Comparison of ENCODE assay signal across 8 mouse cellular contexts in genomic region chr7:67973180-67974014, GRCm38 (mm10). TPM values are rescaled to one million over a fixed set of nuclear protein-coding genes. Genes with fewer than 3 reads are reported as not detected.
DNase-seq lines count a peak whose midpoint lies in the region; ATAC-seq and TF ChIP-seq lines count a peak whose summit lies in the region.

No protein-coding gene starts in this region.

- no peak for DNase-seq in neural tube, embryonic 11.5 days (ENCODE audit: low spot score)
- no peak for DNase-seq in neural tube, embryonic 10.5 days (ENCODE audit: extremely low spot score, low spot score)
- DNase-seq in lung, embryonic 14.5 days = peak; percentile 85
- no peak for DNase-seq in stomach, postnatal 0 days (ENCODE audit: low spot score)
- DNase-seq in ovary, postnatal 10 days (ENCODE audit: low spot score) = no peak
- no peak for DNase-seq in layer of hippocampus, adult 9-11 months

- H3K4me3 ChIP-seq in neural tube, embryonic 11.5 days (ENCODE audit: low read depth, low read length) = no peak overlapping the region
- no peak overlapping the region for H3K4me3 ChIP-seq in forebrain, embryonic 16.5 days (replicated peaks; ENCODE audit: low read length)
- H3K4me3 ChIP-seq in intestine, embryonic 16.5 days (ENCODE audit: low read length) = no peak overlapping the region
- H3K4me3 ChIP-seq in lung, embryonic 14.5 days (ENCODE audit: low read depth, low read length) = no peak overlapping the region
- H3K4me3 ChIP-seq in stomach, postnatal 0 days (ENCODE audit: low read depth, low read length) = no peak overlapping the region

- H3K4me1 ChIP-seq in neural tube, embryonic 11.5 days (ENCODE audit: control insufficient read depth, insufficient read depth, low read length) = peaks cover 25% of the 10 kb centered on the region
- H3K4me1 ChIP-seq in forebrain, embryonic 16.5 days (replicated peaks; ENCODE audit: control insufficient read depth, insufficient read depth, low read length) = peaks cover 39% of the 10 kb centered on the region
- H3K4me1 ChIP-seq in intestine, embryonic 16.5 days (ENCODE audit: control insufficient read depth, insufficient read depth, low read length) = peaks cover 32% of the 10 kb centered on the region
- H3K4me1 ChIP-seq in lung, embryonic 14.5 days (ENCODE audit: insufficient read depth) = peaks cover 41% of the 10 kb centered on the region
- H3K4me1 ChIP-seq in stomach, postnatal 0 days (replicated peaks; ENCODE audit: control insufficient read depth, insufficient read depth) = peaks cover 6% of the 10 kb centered on the region

- TF ChIP-seq EP300 in stomach, postnatal 0 days (optimal IDR thresholded peaks at IDR 0.05) = no peak

- 19% methylated on average over 15 of the region's 15 CpGs for WGBS in neural tube, embryonic 11.5 days
- 8% methylated on average over 15 of the region's 15 CpGs for WGBS in forebrain, embryonic 16.5 days
- 8% methylated on average over 15 of the region's 15 CpGs for WGBS in intestine, embryonic 16.5 days
- WGBS in lung, embryonic 14.5 days = 2% methylated on average over 15 of the region's 15 CpGs
- WGBS in stomach, postnatal 0 days = 10% methylated on average over 15 of the region's 15 CpGs

- H3K4me2 ChIP-seq in neural tube, embryonic 11.5 days (ENCODE audit: low read depth) = no peak overlapping the region; the same call in 1 of the 2 replicates
- no peak overlapping the region; the same call in 1 of the 2 replicates for H3K4me2 ChIP-seq in forebrain, embryonic 16.5 days (ENCODE audit: low read length)
- H3K4me2 ChIP-seq in intestine, embryonic 16.5 days (ENCODE audit: low read depth, low read length) = peak overlapping the region; percentile 10
- peak overlapping the region; percentile 53 for H3K4me2 ChIP-seq in lung, embryonic 14.5 days
- peak overlapping the region; percentile 21 for H3K4me2 ChIP-seq in stomach, postnatal 0 days (replicated peaks; ENCODE audit: low read depth)

- no peaks in the 10 kb centered on the region for H3K9me3 ChIP-seq in neural tube, embryonic 11.5 days (ENCODE audit: control insufficient read depth, low read length)
- H3K9me3 ChIP-seq in forebrain, embryonic 16.5 days (ENCODE audit: control insufficient read depth, low read length) = no peaks in the 10 kb centered on the region
- no peaks in the 10 kb centered on the region for H3K9me3 ChIP-seq in intestine, embryonic 16.5 days (ENCODE audit: control insufficient read depth, low read length)
- H3K9me3 ChIP-seq in lung, embryonic 14.5 days (ENCODE audit: low read depth, low read length) = no peaks in the 10 kb centered on the region
- no peaks in the 10 kb centered on the region for H3K9me3 ChIP-seq in stomach, postnatal 0 days (ENCODE audit: control insufficient read depth, low read length)

- peak overlapping the region; percentile 50; the same call in 1 of the 2 replicates for H3K27ac ChIP-seq in neural tube, embryonic 11.5 days (ENCODE audit: low read depth, low read length)
- peak overlapping the region; percentile 29; the same call in 1 of the 2 replicates for H3K27ac ChIP-seq in forebrain, embryonic 16.5 days (ENCODE audit: low read length)
- peak overlapping the region; percentile 36 for H3K27ac ChIP-seq in intestine, embryonic 16.5 days (ENCODE audit: low read length)
- H3K27ac ChIP-seq in lung, embryonic 14.5 days (ENCODE audit: low read depth) = peak overlapping the region; percentile 92
- peak overlapping the region; percentile 65 for H3K27ac ChIP-seq in stomach, postnatal 0 days (replicated peaks)

- no peaks in the 10 kb centered on the region for H3K27me3 ChIP-seq in neural tube, embryonic 11.5 days (ENCODE audit: control insufficient read depth, insufficient read depth, low read length)
- H3K27me3 ChIP-seq in forebrain, embryonic 16.5 days (replicated peaks; ENCODE audit: control insufficient read depth, insufficient read depth, low read length) = no peaks in the 10 kb centered on the region
- no peaks in the 10 kb centered on the region for H3K27me3 ChIP-seq in intestine, embryonic 16.5 days (replicated peaks; ENCODE audit: control insufficient read depth, insufficient read depth, low read length)
- H3K27me3 ChIP-seq in lung, embryonic 14.5 days (ENCODE audit: insufficient read depth, low read length) = no peaks in the 10 kb centered on the region
- no peaks in the 10 kb centered on the region for H3K27me3 ChIP-seq in stomach, postnatal 0 days (ENCODE audit: control insufficient read depth, insufficient read depth, low read length)

- no peak for TF ChIP-seq CTCF in lung, embryonic 14.5 days (IDR thresholded peaks at IDR 0.05; ENCODE audit: low read depth)
- no peak for TF ChIP-seq CTCF in stomach, postnatal 0 days (IDR thresholded peaks at IDR 0.05; ENCODE audit: low read depth)

- no peak overlapping the region for H3K9ac ChIP-seq in neural tube, embryonic 11.5 days (ENCODE audit: low read length)
- no peak overlapping the region for H3K9ac ChIP-seq in forebrain, embryonic 16.5 days (replicated peaks; ENCODE audit: low read depth, low read length)
- H3K9ac ChIP-seq in intestine, embryonic 16.5 days (ENCODE audit: low read depth, low read length) = 0 out of 2 replicates have a peak overlapping the region, but pooled peaks have one; percentile 30
- no peak overlapping the region for H3K9ac ChIP-seq in lung, embryonic 14.5 days
- peak overlapping the region; percentile 35 for H3K9ac ChIP-seq in stomach, postnatal 0 days (ENCODE audit: low read length)

- ATAC-seq in neural tube, embryonic 11.5 days (ENCODE audit: insufficient read depth, low FRiP score, low TSS enrichment) = no peak
- peak; percentile 50; the same call in 1 of the 2 replicates for ATAC-seq in forebrain, embryonic 16.5 days
- ATAC-seq in intestine, embryonic 16.5 days = peak; percentile 71
- peak; percentile 66 for ATAC-seq in lung, embryonic 14.5 days (ENCODE audit: insufficient read depth)
- ATAC-seq in stomach, postnatal 0 days (ENCODE audit: low FRiP score, low TSS enrichment) = peak; percentile 47; the same call in 1 of the 2 replicates

- H3K36me3 ChIP-seq in neural tube, embryonic 11.5 days (ENCODE audit: control insufficient read depth, insufficient read depth, low read length) = no peaks in the 10 kb centered on the region
- H3K36me3 ChIP-seq in forebrain, embryonic 16.5 days (ENCODE audit: control insufficient read depth, insufficient read depth) = no peaks in the 10 kb centered on the region
- no peaks in the 10 kb centered on the region for H3K36me3 ChIP-seq in intestine, embryonic 16.5 days (ENCODE audit: control insufficient read depth, insufficient read depth, low read length)
- peaks cover 4% of the 10 kb centered on the region; the same call in 1 of the 2 replicates for H3K36me3 ChIP-seq in lung, embryonic 14.5 days (ENCODE audit: insufficient read depth)
- no peaks in the 10 kb centered on the region for H3K36me3 ChIP-seq in stomach, postnatal 0 days (ENCODE audit: control insufficient read depth, insufficient read depth, low read length)

RNA-seq across cellular contexts. Expression of gene Igf1r, which starts 20.8 kb away (rescaled TPM):
- 17.2 and 18.4 TPM in 2 replicates for polyA plus RNA-seq in neural tube, embryonic 11.5 days (2014; fragmentation: Nextera tagmentation; extraction: Ambion mirVana)
- 25.2 and 27.1 TPM in 2 replicates for polyA plus RNA-seq in forebrain, embryonic 16.5 days (2015; fragmentation: Nextera tagmentation; extraction: Ambion mirVana)
- polyA plus RNA-seq in intestine, embryonic 16.5 days (2015; fragmentation: Nextera tagmentation; extraction: Ambion mirVana) = 9.5 and 10.7 TPM in 2 replicates
- 19.6 and 19.7 TPM in 2 replicates for polyA plus RNA-seq in lung, embryonic 14.5 days (2014; fragmentation: Nextera tagmentation; extraction: Ambion mirVana)
- 6.5 and 6.8 TPM in 2 replicates for polyA plus RNA-seq in stomach, postnatal 0 days (2015; fragmentation: Nextera tagmentation; extraction: Ambion mirVana)

Comparison
In these comparisons a context has a peak if more than half of its experiments do, and no peak if none do; other contexts are left out.
1. H3K27ac ChIP-seq: peak in every context shown above with its lines; median percentile 92 in lung, embryonic 14.5 days; 65 in stomach, postnatal 0 days; 50 in neural tube, embryonic 11.5 days; 36 in intestine, embryonic 16.5 days; 29 in forebrain, embryonic 16.5 days.
2. H3K4me2 ChIP-seq: peak in intestine, embryonic 16.5 days (single experiment), lung, embryonic 14.5 days (single experiment) and stomach, postnatal 0 days (single experiment); none in neural tube, embryonic 11.5 days (single experiment) and forebrain, embryonic 16.5 days (single experiment).
3. H3K9ac ChIP-seq: peak in intestine, embryonic 16.5 days (single experiment) and stomach, postnatal 0 days (single experiment); none in neural tube, embryonic 11.5 days (single experiment), forebrain, embryonic 16.5 days (single experiment) and lung, embryonic 14.5 days (single experiment).